Mouse (Mus musculus) hematopoietic stem cell, adult 5-6 weeks (primary cell): ENCODE measurements around the gene Copa. TPM values are rescaled to one million over a fixed set of nuclear protein-coding genes. Genes with fewer than 3 reads are reported as not detected.
A peak's percentile ranks its signal among the peaks of the same experiment; 100 is the strongest.

Source experiments
- ATAC-seq, 2 experiments: fragments of 125-278 bp in 1 of 2; replicated peaks in 1 of 2; 2 replicates each; pipeline ENCODE4 v1.8.0; 2016 to 2017; ENCODE audit warnings: inconsistent platforms in 2 of 2, mild to moderate bottlenecking in 2 of 2, moderate number of reproducible peaks in 2 of 2, low read depth in 1 of 2, moderate TSS enrichment in 1 of 2; ENCODE audit not compliant: low FRiP score in 2 of 2, poor library complexity in 2 of 2, severe bottlenecking in 2 of 2, insufficient read depth in 1 of 2, low TSS enrichment in 1 of 2
- total RNA-seq: library from RNA; stranded (forward); fragments of 172-1452, 232-1000 nt; gene quantifications from 2 replicates; pipeline ENCODE4 v1.2.3, GENCODE M21; 2017

Gene Copa
- total RNA-seq, 1 experiment from 2014 or later = 126 TPM

DNA sequence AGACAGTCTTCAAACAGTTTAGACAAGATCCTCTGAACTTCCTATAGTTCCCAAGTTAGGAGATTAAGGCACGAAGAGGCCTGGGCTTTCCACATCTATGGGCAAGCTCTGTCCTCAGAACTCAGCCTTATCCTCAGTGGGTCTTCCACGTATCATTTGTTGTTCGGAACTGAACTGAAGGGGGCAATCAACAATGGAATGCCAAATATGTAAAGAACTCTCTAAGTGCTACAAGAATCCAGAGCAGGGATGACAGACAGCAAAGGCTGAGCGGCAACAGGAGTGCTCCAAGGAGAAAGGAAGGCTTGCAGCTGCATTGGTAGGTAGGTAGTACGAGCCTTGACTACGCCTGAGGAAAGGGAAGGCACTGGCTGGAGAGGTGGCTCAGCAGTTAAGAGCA is 12.1 kb upstream of the Copa start:
- ATAC-seq = no peak

DNA sequence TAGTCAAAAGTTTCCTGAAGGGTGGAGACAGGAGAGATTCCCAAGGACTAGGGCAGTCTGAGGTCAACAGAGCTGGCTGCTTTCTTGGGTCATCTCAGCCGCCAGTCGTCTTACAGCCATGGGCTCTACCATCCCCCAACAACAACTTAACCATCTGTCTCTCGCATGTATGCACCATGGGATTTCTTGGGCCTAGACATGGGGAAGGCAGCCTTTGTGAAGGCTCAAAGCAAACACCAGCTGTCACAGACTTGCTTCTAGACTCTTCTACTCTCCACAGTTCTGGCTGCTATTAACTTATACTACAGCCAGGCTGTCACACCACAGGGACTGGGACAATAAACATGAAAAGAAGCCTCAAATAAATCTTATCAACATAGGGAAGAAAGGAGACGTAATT is 10.8 kb upstream of the Copa start:
- no peak for ATAC-seq

DNA sequence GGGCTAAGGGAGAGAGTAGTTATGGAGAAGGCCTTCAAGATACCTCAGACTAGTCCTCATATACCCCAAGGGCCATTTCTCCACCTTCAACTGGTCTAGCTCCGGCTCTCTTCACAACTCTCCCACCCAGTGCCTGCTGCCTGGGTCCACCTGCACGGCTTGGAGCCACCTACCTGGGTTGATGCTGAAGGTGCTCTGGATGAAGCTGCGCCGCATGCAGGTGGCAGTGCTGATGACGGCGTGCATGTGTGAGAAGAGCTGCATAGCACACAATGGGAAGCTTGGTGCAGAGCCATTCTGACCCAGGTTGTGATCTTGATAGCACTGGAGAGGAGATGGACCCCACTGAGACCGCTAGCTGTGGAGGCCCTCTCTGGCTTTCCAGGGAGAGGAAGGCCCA is 9.7 kb upstream of the Copa start:
- no peak for ATAC-seq

DNA sequence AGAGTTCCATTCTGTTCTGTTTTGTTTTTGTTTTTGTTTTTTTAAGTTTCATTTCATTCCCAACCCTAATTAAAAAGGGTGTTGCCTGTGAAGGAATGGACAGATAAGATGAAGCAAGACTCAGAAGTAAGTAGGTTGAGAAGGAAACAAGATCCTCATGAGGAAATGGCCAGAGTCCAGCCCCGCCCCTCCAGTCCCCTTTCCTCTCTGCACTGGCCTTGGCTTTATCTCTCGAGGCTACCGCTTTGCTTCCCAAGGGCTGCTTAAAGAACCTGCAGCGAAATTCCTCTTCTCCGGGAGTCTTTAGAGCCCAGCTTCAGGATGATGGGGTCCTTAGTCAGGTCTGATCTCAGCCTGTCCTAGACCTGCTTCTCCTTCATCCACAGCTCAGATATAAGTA is 4.3 kb upstream of the Copa start:
- ATAC-seq = no peak

DNA sequence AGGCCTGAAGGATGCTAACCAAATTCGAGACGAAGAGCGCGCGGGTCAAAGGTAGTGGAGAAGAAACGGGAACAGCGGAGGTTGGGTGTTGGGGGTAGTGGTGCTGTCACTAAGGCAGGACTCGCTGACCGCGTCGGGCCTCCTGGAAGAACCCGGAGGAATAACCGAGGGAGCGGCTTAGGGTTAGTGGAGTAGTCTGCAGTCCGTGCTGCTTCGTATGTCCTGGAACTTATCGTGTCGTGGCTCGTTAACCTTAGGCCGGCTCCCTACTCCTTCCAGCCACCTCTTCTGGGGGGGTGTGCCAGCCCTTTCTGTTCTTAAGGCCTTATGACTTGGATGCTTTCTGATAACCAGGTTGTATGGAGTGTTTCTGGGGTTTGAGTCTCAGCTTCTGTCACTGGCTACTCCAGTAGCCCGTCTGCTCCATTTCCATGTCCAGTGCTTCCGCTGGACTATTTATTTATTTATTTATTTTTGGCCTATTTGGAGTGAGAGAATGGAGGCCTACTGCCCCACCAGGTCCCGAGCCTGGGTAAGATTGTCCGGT is 643 bp downstream of the Copa start:
- peak; percentile 29 to 67; a peak in 2 of 4 replicates for ATAC-seq

DNA sequence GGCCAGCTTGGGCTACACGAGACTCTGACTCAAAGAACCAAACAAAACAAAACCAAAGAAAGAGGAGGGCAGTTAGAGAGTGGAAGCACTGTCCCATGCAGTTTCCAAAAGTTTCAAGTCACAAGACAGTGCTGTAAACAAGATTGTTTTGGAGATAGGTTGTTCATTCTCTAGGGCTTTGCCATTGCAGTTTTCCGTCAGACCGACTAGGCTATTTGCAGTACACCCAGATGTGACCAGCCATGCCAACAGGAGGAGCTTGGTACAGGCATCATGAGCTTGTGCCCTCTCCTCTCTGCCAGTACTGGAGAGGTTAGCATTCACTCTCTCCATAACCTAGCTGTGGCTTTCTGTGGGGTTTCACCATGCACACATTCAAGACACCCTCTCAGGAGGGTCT is 11.2 kb downstream of the Copa start:
- ATAC-seq = no peak

DNA sequence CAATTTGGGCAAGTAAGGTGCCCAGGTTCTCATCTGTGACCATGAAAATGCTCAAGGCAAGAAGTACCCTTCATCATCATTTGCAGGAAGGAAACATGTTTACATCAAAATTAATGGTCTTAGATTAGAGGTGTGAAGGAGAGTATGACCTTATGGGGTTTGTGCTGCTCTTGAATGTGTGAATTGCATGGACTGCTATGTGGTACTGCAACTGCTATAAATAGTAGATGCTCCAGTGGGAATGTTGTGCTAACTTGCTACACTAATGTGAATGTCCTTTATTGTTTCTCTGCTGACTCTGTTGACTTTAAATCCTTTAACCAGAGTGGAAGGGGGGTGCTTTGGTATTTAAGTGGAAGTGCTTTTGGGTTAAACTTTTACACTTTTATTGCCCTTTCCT is 12.0 kb downstream of the Copa start:
- ATAC-seq = no peak

DNA sequence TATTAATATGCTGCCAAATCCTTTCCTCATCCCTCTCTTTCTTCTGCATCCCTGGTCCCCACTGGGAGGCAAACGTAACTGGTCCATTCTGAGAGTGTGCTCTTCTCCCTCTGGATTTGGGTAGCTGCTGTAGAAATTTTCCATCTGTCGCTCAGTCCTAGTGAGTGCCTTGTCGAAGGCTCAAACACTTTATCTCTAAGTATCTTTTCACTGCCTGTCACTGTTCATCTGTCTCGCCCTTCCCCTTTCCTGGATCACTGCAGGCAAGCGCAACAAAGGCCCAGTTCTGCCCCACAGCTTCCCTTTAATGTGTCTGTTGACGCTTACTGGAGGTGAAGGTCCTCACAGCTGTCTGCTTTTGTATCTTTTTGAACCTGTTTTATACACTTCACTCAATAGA is 12.9 kb downstream of the Copa start:
- ATAC-seq = no peak

DNA sequence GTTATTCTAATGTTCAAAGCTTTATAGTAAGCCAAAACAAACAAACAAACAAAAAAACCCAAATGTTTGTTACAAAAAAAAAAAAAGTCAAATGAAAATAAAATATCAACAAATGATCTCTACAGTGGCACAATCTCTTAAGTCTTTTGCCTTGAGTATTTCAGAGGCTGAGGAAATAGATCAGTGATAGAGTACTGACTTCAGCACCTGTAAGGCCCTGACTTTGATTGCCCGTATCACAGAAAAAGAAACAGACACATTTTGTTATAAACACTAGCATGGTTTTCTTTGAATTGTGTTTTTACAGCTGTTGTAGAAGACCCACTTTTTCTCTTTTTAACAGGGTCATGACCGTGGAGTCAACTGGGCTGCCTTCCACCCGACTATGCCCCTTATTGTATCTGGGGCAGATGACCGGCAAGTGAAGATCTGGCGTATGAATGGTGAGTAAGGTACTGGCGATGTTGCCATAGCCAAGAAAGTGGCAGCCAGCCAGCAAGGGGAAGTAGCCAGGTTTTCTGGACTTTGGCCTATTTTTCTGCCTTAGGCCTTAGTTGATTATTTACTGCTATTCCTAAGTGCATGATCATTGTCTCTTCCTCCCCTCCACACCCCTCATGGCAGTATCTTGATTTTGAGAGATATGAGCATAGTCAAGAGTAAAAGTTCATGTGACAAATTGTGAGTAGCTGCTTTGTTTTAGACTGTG is 17.1 kb downstream of the Copa start:
- no peak for ATAC-seq

DNA sequence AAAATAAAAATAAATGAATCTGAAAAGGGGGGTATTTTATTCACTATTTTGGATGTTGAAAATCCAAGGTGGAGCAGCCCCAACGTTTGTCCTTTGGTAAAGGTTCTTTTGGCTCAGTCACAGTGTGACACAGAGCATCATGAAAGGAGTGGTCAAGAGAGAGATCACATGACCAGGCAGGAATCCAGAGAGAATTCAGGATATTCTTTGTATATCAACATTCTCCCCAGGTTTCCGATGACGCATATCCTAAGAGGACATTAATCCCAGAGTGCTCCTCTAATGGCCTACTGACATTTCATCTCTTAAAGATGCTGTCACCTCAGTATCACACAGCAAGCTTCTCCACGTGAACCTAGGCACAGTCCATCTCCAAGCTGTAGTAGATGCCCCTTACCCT is 21.3 kb downstream of the Copa start:
- no peak for ATAC-seq

DNA sequence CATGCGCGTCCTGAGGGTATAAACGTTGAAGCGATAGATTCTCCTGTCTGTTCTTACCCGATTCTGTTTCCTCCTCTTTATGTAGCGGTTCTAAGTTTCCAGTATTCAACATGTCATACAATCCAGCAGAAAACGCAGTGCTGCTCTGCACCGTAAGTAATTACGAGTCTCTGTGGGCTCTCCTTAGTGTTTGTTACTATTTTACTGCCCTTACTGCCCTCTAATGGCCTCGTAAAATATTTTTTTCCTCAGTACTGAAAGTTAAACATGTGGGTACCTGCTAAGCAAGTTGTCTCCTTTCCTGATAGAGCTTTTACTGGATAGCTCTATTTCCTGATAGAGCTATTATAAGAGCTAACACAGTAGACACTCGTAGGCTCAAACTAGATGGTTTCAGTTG is 22.8 kb downstream of the Copa start:
- ATAC-seq = no peak

DNA sequence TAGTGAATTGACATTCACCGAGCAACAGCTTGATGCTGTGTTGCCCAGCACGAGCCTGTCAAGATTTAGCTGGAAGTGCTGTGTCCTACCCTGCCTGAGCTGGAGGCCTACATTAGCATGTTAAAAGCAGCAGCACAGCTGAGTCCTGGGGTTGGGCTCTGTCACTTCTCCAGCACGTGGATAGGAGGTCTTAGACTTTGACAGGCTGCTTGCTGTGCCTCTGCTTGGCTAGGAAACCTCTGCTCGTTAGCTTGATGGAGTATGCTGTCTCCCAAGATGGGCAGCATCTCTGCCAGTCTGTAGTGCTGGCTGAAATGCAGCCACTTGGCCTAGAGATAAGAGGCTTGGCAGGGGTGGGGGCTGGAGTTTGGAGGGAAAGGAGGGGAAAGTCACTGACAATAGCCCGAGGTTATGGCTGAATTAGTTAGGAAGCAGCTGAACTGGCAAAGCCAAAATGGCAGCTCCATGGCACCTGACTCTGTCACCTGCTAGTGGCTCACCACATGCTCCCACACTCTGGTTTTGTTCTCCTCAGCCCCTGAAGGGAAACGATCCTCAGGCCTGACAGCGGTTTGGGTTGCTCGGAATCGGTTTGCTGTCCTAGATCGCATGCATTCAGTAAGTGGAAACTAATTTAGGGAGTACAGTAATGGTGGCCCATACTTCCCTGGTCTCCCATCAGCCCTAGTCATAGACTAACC is 25.6 kb downstream of the Copa start:
- ATAC-seq = no peak

DNA sequence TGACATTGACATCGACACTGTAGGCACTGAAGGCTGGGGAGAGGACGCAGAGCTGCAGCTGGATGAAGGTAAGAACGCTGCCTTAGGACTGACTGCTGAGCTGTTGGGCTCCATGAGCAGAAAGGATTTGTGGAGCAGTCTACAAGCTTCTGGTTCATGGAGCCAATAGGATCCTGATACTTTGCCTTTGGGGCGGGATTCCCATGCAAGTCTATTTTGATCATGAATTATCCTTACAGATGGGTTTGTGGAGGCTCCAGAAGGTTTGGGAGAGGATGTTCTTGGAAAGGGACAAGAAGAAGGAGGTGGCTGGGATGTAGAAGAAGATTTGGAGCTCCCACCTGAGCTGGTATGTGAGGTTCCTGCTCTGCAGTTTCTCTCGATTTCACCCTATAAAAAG is 34.6 kb downstream of the Copa start:
- ATAC-seq = no peak

DNA sequence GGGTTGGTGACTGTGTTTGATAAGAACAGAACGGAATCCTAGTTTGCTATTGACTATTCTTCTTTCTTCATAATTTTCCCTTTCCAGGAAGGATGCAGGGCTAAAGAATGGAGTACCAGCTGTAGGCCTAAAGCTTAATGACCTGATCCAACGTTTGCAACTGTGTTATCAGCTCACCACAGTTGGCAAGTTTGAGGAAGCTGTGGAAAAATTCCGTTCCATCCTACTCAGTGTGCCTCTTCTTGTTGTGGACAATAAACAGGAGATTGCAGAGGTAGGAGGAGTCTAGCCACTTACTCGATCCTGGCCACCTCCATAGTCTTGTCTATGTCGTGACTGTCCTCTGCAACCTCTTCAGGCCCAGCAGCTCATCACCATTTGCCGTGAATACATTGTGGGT is 36.8 kb downstream of the Copa start:
- ATAC-seq = no peak

DNA sequence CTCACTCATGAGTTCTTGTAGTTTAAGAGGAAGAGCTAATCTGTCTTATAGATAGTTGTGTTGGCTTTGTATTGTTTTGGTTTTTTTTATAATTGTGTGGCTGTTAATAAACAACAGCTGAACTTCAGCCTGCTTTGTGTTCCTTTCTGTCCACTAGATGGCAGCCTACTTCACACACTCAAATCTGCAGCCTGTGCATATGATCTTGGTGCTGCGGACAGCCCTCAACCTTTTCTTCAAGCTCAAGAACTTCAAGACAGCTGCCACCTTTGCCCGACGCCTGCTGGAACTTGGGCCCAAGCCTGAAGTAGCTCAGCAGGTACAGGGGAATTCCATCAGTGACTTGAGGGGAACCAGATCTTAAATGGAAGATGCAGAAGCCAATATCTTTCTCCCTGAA is 37.4 kb downstream of the Copa start:
- ATAC-seq = peak; percentile 62 to 65; a peak in 3 of 4 replicates

DNA sequence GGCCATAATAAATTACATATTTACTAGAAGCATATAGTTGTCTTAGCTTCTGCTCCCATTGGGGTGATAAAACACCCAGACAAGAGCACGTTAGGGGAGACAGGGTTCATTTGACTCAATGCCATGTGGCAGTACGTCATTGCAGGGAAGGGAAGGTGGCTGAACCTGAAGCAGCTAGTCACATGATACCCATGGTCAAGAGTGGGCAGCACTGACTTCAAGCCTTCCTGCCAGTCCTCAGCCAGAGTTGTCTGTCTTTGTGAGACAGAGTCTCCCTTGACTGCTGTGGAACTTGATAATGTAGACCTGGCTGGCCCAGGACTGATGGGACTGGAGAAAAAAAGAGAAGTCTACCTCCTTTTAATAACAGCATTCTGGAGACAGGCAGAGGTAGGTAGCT is 40.3 kb downstream of the Copa start:
- ATAC-seq = no peak

DNA sequence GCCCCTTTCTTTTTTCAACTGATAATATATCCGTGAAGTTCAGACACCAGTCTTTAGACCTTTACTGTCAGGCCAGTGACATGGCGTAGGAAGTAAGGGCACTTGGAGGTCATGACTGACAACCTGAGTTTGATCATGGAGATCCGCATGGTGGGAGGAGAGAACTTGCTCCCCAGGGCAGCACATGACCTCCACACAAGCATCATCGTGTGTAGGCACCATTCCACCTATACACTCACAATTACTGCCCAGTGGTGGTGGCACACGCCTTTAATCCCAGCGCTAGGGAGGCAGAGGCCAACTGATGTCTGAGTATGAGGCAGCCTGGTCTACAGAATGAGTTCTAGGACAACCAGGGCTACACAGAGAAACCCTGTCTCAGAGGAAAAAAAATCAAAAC is 42.2 kb downstream of the Copa start:
- no peak for ATAC-seq

DNA sequence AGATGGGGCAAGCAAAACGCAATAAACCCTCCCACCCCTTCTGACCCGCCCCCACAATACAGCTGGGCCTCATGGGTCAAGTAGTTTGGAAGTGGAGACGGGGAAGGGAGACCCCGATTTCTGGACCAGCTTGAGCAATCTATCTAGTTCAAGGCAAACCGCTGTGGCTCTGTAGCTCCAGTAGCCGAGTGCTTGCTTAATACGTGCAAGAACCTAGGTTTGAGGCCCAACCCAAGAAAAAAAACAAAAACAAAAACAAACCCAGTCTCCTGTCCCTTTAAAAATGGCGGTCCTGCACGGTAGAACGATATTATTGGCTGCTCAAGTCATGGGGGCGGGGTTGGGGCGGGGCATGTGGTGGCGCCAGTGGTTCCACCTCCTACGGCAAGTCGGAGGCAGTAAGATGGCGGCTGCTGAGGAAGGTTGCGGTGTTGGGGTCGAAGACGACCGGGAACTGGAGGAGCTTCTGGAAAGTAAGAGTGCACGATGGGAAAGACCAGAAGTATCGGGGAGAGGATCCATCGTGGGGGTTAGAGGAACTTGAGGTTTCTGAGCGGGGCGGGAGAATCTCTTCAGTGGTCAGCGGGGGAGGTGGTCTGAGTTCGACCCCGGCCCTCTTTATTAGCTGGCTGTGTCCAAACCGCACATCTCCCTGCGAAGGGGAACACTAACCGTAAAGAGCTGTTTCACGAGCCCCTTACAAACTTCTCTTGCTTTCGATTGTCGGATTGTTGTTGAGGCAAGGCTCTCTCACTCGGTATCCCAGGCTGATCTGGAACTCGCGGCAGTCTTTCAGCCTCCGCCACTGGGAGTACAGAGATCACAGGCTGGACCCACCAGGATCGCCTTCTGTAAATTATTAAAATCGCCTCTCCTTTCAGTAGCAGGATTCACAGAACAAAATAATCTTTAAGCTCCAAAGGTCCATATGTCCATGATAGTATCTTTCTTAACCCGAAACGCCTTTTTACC is 44.3 kb downstream of the Copa start, which contains the start of gene Pex19:
Gene Pex19 (plus strand): TSS at position 380 of the 972 bp plus-strand sequence.
- ATAC-seq = peak; percentile 97 to 98
